Mouse (Mus musculus) MEL-GATA-1-ER (cell line): ENCODE measurements around the gene Ptpn6.

ENCODE experiments used
- DNase-seq: peaks from one replicate; pipeline ENCODE4 v3.0.0-alpha.2; 2012; ENCODE audit warnings: low read depth; ENCODE audit errors: extremely low read depth

Gene Ptpn6

DNA sequence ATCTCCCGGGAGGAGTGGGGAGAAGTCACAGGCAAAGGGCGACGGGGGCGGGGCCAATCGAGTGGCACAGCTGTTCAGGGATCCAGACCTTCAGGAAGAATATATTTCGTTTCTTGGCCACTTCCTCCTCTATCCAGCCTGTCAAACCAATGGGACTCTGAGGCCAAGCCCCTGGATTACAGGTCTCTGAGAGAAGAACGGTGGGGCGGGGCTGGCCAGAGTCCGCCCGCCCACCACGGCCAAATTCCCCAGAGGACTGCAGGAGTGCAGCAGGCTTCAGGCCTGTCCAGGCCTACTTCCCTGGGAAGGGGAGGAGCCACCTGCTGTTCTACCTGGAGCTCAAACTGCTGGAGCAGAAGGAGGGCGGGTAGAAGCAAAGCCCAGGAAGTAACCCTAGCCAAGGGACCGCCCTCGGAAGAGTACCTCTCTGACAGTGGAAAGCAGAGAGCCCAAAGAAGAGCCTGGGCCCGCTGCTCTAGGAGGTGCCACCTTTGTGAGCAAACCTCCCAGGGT, at the start of gene Ptpn6:
Gene Ptpn6, minus strand, starts transcription at position 204 of the 513 bp plus-strand sequence.
- no peak for DNase-seq

DNA sequence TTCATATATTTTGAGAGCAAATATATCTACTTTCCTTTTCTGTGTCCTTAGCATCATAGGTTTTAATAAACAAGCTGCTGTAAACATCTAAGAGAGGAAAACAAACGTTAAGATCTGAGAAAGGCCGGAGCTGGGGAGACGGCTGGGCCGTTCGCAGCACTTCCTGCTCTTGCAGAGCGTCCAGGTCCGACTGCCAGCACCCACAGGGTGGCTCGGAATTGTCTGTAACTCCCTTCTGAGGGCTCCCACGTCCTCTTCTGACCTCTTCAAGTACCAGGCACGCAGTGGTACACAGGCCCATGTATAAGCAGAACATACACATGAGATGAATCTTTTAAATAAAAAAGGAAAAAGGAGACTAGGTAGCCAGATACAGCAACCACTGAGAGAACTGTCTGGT, 49.2 kb upstream of the Ptpn6 start:
- no peak for DNase-seq

DNA sequence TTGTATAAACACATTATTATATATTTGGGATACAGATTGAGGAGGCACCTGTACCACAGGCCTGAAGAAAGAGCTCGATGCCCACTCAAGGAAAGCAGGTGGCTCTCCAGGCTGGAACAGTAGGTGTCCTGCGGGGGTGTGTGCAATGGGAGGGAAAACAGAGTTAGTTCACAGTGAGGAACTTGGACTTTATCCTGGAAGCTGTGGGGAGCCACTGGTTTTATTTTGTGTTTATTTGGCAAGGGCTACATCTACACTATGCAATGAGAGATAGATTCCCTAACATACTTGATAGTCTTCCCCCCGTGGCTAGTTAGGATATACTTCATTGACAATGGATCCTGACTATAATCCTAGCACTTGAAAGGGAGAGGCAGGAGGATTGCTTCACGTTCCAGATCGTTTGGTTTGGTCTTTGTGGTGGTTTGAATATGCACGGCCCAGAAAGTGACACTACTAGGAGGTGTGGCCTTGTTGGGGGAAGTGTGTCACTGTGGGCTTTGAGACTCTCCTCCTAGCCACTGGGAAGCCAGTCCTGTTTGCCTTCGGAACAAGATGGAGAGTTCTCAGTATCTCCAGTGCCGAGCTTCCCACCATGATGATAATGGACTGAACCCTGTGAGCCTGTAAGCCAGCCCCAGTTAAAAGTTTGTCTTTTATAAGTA, 48.4 kb upstream of the Ptpn6 start:
- DNase-seq: no peak

DNA sequence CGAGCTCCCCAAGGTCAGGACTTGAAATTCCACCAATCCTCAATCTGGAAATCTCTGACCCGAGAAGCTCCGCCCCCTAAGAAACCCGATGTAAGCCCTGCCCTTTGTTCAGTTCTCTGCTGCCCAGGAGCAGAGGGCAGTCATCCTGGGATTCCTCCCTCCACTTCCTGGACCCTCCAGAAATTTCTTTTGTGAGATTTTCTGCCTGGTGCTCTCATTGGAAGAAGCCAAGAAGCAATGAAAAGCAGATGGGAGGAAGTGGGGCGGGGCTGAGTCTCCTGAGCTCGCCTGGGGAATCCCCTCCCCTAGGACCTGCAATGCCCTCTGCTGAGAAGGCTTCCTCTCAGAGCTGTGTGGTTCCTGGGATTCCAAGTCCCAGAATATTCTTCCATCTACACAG, 43.9 kb upstream of the Ptpn6 start:
- no peak for DNase-seq

DNA sequence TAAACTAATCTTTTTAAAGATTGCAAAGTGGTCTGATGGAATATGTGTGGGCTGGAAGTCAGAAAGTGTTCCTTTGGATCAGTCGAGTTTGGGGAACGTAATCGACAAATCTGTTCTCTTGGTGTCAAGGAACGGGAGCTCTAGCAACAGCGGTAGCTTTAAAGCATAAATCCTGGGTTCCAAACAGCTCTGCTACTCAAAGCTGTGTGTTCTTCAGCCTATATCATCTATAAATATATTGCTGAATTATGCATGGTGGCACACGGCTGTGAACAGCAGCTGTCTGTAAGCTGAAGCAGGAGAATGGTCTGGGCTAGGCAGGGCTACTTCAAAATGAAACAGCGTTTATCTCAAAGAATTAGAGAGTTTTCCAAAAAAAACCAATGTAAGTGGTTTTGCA, 42.4 kb upstream of the Ptpn6 start:
- DNase-seq: no peak

DNA sequence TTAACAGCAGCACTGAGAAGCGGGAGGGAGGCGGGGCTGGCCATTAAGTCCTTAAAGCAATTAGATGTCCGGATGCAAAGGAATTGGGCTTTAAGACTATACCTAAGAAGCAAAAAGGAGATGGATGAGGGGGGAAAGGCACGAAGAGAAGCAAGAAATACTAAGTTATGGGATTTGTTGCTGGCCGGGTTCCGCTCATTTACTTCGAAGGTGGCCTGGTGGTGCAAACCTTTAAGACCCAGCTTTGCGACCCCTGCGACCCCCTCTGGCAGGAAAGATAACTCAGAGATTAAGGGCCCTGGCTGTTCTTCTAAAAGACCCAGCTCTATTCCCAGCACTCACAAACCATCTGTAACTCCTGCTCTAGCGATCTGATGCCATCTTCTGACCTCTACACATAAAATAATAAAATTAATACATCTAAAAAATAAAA, 41.5 kb upstream of the Ptpn6 start:
- no peak for DNase-seq

DNA sequence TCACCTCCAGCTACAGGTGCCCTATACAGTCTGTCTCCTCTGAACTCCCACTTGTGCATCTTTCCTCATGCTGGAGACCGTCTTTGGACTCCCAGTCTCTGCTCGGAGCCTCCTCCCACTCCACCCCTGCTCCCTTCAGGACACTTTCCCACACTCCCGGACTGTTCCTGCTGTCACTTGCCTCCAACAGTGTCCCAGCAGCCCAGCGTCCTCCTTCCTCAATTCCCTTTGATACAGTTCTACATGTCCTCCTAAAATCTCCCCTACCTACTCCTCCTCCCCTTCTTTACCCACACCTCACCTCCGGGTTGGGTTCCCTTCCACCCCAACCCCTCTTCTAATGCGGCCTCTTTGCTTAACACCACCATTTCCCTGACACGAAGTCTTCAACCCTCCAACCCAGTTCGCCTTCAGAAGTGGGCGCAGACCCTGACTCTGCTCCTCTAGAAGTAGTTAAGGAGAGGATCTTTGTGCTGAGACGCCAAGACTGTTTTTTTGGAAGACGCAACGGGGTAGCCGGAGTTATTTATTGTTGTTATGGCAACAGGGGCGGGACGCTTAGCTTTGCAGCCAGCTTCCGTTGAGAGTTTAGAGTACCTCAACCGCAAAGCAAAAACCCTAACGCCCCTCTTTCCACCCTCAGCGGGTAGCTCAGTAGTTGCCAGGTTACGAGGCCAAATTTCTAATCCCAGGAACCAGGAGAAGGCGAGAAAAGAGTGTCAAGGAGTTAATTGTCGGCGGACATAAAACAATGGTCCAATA, 40.9 kb upstream of the Ptpn6 start, which contains the start of gene Lrrc23:
Gene Lrrc23, minus strand, starts transcription at position 506 of the 762 bp plus-strand sequence.
- DNase-seq: no peak

DNA sequence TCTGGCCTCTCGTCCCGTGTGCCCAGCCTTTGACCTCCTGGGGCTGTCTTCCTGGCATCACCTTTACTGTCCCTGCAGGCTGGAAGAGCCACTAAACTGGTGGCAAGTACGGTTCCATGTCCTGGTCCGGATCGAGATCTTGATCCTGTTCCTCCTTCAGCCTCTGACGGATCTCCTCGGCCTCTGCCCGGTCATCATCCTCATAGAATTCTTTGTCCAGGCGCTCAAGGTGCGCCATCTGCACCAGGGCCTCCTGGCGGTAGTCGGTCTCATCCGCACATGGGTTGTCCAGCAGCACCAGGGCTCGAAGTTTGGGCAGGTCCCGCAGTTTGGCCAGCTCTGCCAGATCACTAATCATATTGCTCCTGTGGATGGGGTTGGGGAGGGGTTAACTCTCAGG, 32.0 kb upstream of the Ptpn6 start:
- DNase-seq: no peak

DNA sequence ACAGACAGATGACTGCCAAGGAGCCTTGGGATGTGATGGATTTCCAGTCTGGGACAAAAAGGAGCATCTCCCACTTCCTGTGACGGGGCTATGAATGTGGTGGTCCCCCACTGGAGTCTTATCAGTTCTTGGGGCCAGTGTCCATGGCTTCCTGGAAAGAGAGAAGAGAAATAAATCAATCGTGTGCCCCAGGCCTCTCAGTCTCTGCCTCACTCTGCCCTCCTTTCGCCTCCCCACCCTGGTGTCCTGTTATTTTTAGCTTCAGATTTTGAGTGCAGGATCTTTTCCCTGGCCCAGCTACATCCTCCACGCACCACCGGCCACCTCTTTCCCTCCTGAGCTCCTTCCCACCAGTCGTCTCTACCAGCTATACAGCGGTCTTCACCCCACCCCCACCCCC, 31.5 kb upstream of the Ptpn6 start:
- no peak for DNase-seq

DNA sequence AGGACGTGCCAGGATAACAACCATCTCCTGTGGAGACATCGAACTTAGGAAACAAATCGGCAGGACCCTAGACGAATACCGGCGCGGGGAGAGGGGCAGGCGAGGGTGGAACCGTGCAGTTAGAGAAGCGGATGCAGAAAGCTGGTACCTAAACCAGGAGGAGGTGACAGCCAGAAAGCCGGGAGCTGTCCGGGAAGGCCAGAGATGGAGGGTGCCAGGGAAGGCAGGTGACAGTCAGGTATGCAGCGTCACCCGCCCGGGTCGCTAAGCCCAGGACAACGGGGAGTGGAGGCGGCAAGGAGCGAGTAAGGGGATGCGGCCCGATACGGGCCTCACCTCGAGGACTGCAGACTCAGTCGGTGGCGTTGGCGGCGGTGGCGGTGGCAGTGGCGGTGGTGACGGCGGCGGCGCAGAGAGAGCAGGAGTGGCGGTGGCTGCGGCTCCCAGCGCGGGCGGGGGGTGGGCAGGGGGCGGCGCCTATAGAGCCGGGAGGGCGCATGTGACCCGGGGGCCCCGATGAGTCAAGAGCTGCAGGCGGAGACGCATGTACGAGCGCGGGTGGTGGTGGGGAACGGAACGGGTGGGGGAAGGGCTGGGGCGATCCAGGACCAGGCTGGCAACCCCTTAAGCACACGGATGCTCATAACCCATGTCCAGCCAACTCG, 30.7 kb upstream of the Ptpn6 start, which contains the start of gene Eno2:
Gene Eno2, minus strand, starts transcription at position 573 of the 665 bp plus-strand sequence.
- peak; percentile 25 for DNase-seq

DNA sequence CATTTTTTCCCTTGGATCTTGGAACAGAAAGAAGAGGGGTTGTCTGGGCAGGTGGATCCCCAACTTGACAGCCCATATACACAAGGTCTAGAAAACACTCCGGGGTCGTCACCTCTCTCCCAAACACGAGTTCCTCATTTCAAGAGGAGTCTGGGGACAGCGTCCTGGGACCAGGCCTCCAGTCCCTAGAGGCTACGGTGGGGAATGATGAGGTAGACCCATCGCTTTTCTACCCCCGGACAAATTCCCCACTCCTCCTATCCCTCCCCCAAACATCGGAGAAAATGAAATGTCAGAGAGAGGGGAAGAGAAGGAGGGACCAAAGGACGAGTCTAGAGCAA, 30.2 kb upstream of the Ptpn6 start:
- peak; percentile 35 for DNase-seq

DNA sequence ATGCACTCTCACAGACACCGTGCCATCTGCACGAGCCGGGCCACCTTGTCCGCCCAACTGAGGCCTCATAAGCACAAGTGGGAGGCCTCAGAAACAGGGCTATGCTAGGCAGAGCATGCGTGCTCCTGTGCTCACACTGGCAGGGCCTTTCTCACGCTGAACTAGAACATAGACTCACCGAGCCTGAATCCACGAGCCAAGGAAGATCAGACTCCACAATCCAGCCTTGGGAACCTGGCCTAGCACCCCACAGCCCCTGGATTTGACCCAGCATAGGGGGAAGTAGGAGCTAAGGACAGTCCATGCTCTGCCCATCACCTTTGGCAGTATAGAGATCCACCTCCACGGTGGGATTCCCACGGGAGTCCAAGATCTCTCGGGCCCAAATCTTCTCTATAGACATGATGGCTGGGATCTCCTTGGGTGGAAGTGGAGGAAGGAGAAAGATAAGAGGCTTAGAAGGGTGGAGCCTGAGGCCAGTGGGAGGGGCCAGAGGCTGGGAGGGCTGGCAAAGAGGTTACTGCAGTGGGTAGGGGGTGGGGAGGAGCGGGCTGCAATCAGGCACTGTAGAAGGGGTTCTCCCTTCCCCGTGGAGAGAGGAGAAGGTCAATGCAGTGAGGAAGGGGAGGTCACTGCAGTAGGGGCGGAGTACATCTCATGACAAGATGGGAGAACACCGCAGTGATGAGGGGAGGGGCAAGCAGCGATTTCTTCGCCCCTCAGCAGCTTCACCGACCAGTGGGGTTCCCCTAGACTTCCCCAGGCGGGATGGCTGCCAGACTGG, 29.6 kb upstream of the Ptpn6 start:
- DNase-seq: peak; percentile 66

DNA sequence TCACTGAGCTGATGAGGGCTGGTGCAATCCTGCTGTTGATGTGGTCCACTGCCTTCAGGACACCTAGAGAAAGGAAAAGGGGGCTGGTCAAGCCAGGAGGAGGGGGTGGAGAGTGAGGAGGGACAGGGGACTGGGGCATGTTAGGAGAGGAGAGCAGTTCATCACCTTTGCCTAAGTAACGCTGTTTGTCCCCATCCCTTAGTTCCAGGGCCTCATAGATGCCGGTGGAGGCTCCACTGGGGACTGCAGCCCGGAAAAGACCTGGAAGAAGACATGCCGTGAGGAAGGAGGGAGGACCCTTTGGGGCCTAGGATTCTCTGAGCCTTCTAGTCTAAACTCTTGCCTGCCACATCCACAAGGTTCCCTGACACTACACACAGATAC, 29.0 kb upstream of the Ptpn6 start:
- DNase-seq: no peak

DNA sequence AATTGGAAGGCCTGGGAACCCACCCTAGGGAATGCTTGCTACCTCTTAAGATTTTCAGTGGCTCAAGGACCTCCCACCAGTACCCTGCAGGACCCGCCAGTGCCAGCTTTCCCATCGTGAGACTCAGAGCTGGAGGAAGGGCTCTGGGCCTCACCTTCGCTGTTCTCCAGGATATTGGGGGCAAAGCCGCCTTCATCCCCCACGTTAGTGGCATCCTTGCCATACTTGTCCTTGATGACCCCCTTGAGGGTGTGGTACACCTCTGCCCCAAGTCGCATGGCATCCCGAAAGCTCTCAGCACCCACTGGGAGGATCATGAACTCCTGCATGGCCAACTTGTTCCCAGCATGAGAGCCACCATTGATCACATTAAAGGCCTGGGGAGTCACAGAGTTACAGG, 27.4 kb upstream of the Ptpn6 start:
- no peak for DNase-seq

DNA sequence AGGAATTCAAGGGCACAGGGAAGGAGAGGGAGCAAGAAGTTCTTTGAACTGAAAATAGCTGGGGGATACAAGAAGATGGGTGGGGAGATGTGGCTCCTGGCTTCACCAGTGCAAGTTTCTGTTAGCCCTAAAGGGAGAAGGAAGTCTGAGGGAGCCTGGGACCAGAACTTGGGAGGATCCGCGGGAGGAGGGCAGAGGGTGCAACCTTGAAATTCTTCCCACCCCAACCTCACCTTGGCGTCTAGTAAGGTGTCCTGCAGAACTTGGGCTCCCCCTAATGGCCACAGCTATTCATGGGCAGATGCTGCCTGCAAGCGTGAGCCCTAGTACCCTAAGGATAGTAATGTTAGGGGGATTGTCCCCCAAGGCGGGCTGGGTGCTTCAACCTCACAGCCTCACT, 20.7 kb upstream of the Ptpn6 start:
- peak; percentile 73 for DNase-seq

DNA sequence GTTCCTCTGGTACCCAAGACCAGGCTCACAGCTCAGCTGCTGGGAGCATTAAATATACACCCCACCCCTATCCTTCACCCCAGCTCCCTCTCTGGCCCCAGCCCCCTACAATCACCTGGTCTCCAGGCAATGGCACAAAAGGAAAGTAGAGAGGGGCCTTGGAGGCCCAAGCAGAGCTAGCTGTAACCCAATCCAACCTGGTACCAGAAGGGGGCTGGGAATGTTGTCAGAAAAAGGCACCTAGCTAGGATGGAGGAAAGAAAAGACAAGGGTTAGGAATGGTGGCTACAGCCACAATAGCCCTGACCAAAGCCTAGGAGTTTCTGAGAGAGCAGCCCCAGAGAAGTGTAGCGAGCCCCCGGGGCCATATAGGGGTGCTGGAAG, 20.3 kb upstream of the Ptpn6 start:
- no peak for DNase-seq

DNA sequence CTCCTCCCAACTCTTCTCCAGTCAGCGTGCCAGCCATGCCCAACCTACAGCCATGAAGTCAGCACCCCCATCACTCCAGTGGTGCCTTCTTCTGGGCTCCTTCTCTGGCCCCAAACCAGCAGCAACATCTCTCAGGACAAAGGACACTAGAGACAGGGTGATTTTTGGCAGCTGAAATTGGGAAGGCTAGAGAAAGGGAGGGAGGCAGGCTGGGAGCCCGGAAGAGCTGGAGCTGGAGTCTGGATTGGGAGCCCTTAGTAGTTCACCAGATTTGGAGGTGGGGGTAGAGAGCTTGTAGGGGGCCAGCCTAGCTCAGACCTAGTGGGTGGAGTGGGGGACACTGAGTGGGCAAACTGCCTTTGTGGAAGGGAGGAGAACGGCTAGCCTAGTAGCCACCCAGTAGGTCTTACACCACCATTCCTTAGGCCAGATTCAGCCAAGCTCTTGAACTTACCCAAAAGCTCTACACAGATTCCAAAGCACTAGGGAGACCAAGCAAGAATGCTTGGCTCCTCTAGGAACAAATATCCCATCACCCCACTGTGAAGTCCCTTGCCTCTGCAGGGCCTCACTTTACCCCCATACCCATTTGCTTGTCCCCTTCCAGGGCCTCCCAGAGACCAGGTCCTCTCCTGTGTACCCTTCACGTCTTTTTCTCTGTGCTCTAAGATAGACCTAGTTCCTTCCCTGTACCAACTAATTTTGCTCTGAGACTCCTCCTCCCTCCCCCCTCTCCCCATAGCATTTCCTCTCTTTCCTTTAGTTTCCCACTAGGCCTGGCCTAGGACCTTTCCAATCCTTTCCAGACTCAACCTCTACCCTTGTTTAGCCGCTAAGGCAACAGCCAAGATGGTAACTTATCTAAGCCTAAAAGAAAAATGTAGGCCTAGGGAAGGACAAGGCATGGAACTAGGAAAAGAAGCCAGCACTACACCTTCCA, 19.7 kb upstream of the Ptpn6 start:
- no peak for DNase-seq

DNA sequence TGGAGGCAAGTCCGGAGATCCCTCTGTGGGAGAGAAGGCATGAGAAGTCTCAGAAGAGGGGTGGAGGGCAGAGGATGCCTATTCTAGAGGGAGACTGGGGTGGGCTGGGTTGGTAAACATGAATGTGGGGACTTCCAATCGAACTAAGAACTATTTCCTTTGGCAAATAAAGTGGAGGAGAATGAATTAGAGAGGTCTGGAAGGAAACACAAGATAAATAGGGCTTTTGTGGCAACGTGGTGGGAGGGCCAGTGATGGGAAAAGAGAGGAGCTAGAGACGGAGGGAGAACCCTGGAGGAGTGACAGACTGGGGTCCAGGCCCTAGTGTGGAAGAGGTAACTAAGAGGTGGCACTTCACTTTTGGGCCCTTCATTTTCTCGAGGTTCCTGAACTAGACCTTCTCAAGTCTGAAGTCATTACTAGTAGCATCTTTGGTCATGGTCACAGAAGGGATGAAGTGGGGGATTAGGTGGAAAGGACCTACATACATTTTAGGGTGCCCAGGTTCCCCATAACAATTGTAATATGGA, 18.9 kb upstream of the Ptpn6 start:
- DNase-seq: no peak

DNA sequence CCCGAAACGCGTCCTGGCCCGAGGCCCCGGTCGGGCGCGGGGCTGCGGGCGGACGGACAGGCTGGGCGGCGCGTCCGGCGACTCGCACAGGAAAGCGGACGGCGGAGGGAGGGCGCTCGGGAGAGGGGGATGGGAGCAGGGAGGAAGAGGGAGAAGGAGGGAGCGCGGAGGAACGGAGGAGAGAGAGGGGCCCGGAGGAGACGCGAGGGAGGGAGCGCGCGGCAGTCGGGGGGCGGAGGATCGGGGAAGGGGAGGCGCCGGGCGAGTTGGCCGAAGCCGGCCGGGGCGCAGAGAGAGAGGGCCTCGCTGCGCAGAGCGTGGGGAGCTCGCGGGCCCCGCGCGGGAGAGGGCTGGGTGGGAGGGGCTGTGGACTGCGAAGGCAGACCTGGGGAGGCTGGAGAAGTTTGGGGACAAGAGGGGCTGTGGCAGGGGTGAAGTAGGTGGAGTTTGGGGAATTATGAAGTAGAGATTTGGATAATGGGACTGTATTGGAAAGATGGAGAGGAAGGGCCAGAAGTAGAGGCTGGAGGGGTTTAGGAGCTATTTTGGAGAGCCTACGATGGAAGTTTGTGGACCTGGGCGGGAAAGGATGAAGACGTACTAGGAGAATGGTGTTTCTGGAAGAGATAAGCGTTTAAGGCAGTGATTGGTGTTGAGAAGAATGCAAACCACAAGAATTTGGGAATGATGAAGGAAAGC, 18.3 kb upstream of the Ptpn6 start:
- no peak for DNase-seq
